Mouse (Mus musculus): ENCODE results near the gene Vpreb1.

GRCm38 (mm10) chr16:16879025-16879424 is 8.4 kb upstream of the Vpreb1 start:
- TF ChIP-seq POLR2A (IDR thresholded peaks at IDR 0.05; ENCODE audit: insufficient read length, low read depth) (no peak), POLR2AphosphoS2 (IDR thresholded peaks at IDR 0.05; ENCODE audit: insufficient read length, low read depth) (no peak), MYOD1 (IDR thresholded peaks at IDR 0.05; ENCODE audit: control insufficient read depth in 1 of 3, insufficient read length in 2 of 3, low read depth in 2 of 3) (peak in 1 of 3 experiments; percentile 12), E2F4 (IDR thresholded peaks at IDR 0.05; ENCODE audit: insufficient read depth) (no peak), USF1 (IDR thresholded peaks at IDR 0.05; ENCODE audit: low read depth) (no peak)

Data from myocyte (in vitro differentiated cells).